Mouse (Mus musculus): Measurements from ENCODE around the gene Ly6g5b. TPM values are rescaled to one million over a fixed set of nuclear protein-coding genes. Genes with fewer than 3 reads are reported as not detected.

Gene Ly6g5b
- polyA plus RNA-seq, 1 experiment = 4.7 TPM

GRCm38 (mm10) chr17:35158850-35159593 is 43.8 kb upstream of the Ly6g5b start:
- Histone ChIP-seq H3K4me1 (ENCODE audit: control insufficient read depth, insufficient read depth, low read length) (peaks cover 2% of the 10 kb centered on the region; the same call in 1 of the 2 replicates), H3K4me3 (replicated peaks; ENCODE audit: control insufficient read depth, low read depth, low read length) (no peak overlapping the region), H3K27ac (ENCODE audit: control insufficient read depth, insufficient read depth, low read depth, low read length, poor library complexity) (no peak overlapping the region)
- TF ChIP-seq CTCF (IDR thresholded peaks at IDR 0.05; ENCODE audit: control insufficient read depth, insufficient read depth, low read length) = no peak
- TF ChIP-seq POLR2A (IDR thresholded peaks at IDR 0.05; ENCODE audit: borderline replicate concordance, control insufficient read depth, low read depth, low read length) = no peak
- 92% methylated on average over 16 of the region's 16 CpGs for WGBS

- WGBS = 95% methylated on average over 8 of the region's 8 CpGs
- Histone ChIP-seq H3K27ac (ENCODE audit: control insufficient read depth, insufficient read depth, low read depth, low read length, poor library complexity) (no peak overlapping the region), H3K4me3 (replicated peaks; ENCODE audit: control insufficient read depth, low read depth, low read length) (no peak overlapping the region), H3K4me1 (ENCODE audit: control insufficient read depth, insufficient read depth, low read length) (peaks cover under 1% of the 10 kb centered on the region; the same call in 1 of the 2 replicates)
- TF ChIP-seq POLR2A (IDR thresholded peaks at IDR 0.05; ENCODE audit: borderline replicate concordance, control insufficient read depth, low read depth, low read length) (no peak), CTCF (IDR thresholded peaks at IDR 0.05; ENCODE audit: control insufficient read depth, insufficient read depth, low read length) (no peak)
These were observed 42.5 kb upstream of the Ly6g5b start for GRCm38 (mm10) chr17:35157661-35158175.

GRCm38 (mm10) chr17:35157254-35157653 is 42.0 kb upstream of the Ly6g5b start:
- Histone ChIP-seq H3K4me1 (ENCODE audit: control insufficient read depth, insufficient read depth, low read length) (no peaks in the 10 kb centered on the region), H3K4me3 (replicated peaks; ENCODE audit: control insufficient read depth, low read depth, low read length) (no peak overlapping the region), H3K27ac (ENCODE audit: control insufficient read depth, insufficient read depth, low read depth, low read length, poor library complexity) (no peak overlapping the region)
- WGBS = 87% methylated on average over 8 of the region's 8 CpGs
- TF ChIP-seq POLR2A (IDR thresholded peaks at IDR 0.05; ENCODE audit: borderline replicate concordance, control insufficient read depth, low read depth, low read length) (no peak), CTCF (IDR thresholded peaks at IDR 0.05; ENCODE audit: control insufficient read depth, insufficient read depth, low read length) (no peak)

- H3K27ac ChIP-seq (ENCODE audit: control insufficient read depth, insufficient read depth, low read depth, low read length, poor library complexity) = no peak overlapping the region; the same call in 1 of the 2 replicates
- no peaks in the 10 kb centered on the region for H3K4me1 ChIP-seq (ENCODE audit: control insufficient read depth, insufficient read depth, low read length)
- H3K4me3 ChIP-seq (replicated peaks; ENCODE audit: control insufficient read depth, low read depth, low read length) = no peak overlapping the region
- 91% methylated on average over 33 of the region's 33 CpGs for WGBS
- TF ChIP-seq CTCF (IDR thresholded peaks at IDR 0.05; ENCODE audit: control insufficient read depth, insufficient read depth, low read length) = no peak
- TF ChIP-seq POLR2A (IDR thresholded peaks at IDR 0.05; ENCODE audit: borderline replicate concordance, control insufficient read depth, low read depth, low read length) = no peak
These were observed 41.4 kb upstream of the Ly6g5b start for GRCm38 (mm10) chr17:35156461-35157200.

- no peaks in the 10 kb centered on the region for H3K4me1 ChIP-seq (ENCODE audit: control insufficient read depth, insufficient read depth, low read length)
- whole genome bisulfite sequencing = 92% methylated on average over 12 of the region's 12 CpGs
These were observed 40.2 kb upstream of the Ly6g5b start for GRCm38 (mm10) chr17:35155451-35155850.

GRCm38 (mm10) chr17:35154616-35155015 is 39.4 kb upstream of the Ly6g5b start:
- TF ChIP-seq CTCF (IDR thresholded peaks at IDR 0.05; ENCODE audit: control insufficient read depth, insufficient read depth, low read length) (no peak), POLR2A (IDR thresholded peaks at IDR 0.05; ENCODE audit: borderline replicate concordance, control insufficient read depth, low read depth, low read length) (no peak)
- H3K27ac ChIP-seq (ENCODE audit: control insufficient read depth, insufficient read depth, low read depth, low read length, poor library complexity) = no peak overlapping the region
- no peaks in the 10 kb centered on the region for H3K4me1 ChIP-seq (ENCODE audit: control insufficient read depth, insufficient read depth, low read length)
- H3K4me3 ChIP-seq (replicated peaks; ENCODE audit: control insufficient read depth, low read depth, low read length) = no peak overlapping the region
- WGBS = 84% methylated on average over 7 of the region's 7 CpGs

More at GRCm38 (mm10) chr17:35155451-35155850, 40.2 kb upstream of the Ly6g5b start:
- Histone ChIP-seq H3K4me3 (replicated peaks; ENCODE audit: control insufficient read depth, low read depth, low read length) (no peak overlapping the region), H3K27ac (ENCODE audit: control insufficient read depth, insufficient read depth, low read depth, low read length, poor library complexity) (no peak overlapping the region)
- no peak for TF ChIP-seq POLR2A (IDR thresholded peaks at IDR 0.05; ENCODE audit: borderline replicate concordance, control insufficient read depth, low read depth, low read length)
- no peak for TF ChIP-seq CTCF (IDR thresholded peaks at IDR 0.05; ENCODE audit: control insufficient read depth, insufficient read depth, low read length)

- H3K4me1 ChIP-seq (ENCODE audit: control insufficient read depth, insufficient read depth, low read length) = no peaks in the 10 kb centered on the region
- TF ChIP-seq CTCF (IDR thresholded peaks at IDR 0.05; ENCODE audit: control insufficient read depth, insufficient read depth, low read length) (no peak), POLR2A (IDR thresholded peaks at IDR 0.05; ENCODE audit: borderline replicate concordance, control insufficient read depth, low read depth, low read length) (no peak)
- WGBS = 86% methylated on average over 4 of the region's 4 CpGs
These were observed 38.7 kb upstream of the Ly6g5b start for GRCm38 (mm10) chr17:35153931-35154330.

GRCm38 (mm10) chr17:35153077-35153476 is 37.8 kb upstream of the Ly6g5b start:
- Histone ChIP-seq H3K4me3 (replicated peaks; ENCODE audit: control insufficient read depth, low read depth, low read length) (no peak overlapping the region), H3K4me1 (ENCODE audit: control insufficient read depth, insufficient read depth, low read length) (no peaks in the 10 kb centered on the region), H3K27ac (ENCODE audit: control insufficient read depth, insufficient read depth, low read depth, low read length, poor library complexity) (no peak overlapping the region)
- no peak for TF ChIP-seq CTCF (IDR thresholded peaks at IDR 0.05; ENCODE audit: control insufficient read depth, insufficient read depth, low read length)
- TF ChIP-seq POLR2A (IDR thresholded peaks at IDR 0.05; ENCODE audit: borderline replicate concordance, control insufficient read depth, low read depth, low read length) = no peak
- 88% methylated on average over 9 of the region's 9 CpGs for WGBS

More at GRCm38 (mm10) chr17:35153931-35154330, 38.7 kb upstream of the Ly6g5b start:
- Histone ChIP-seq H3K4me3 (replicated peaks; ENCODE audit: control insufficient read depth, low read depth, low read length) (no peak overlapping the region), H3K27ac (ENCODE audit: control insufficient read depth, insufficient read depth, low read depth, low read length, poor library complexity) (no peak overlapping the region)
